Mouse (Mus musculus): Measurements from ENCODE around the gene Cd302. TPM values are rescaled to one million over a fixed set of nuclear protein-coding genes. Genes with fewer than 3 reads are reported as not detected.

The Cd302 gene
- total RNA-seq (2021) = 10 to 100 TPM; 12.3 to 12.8 TPM

DNA sequence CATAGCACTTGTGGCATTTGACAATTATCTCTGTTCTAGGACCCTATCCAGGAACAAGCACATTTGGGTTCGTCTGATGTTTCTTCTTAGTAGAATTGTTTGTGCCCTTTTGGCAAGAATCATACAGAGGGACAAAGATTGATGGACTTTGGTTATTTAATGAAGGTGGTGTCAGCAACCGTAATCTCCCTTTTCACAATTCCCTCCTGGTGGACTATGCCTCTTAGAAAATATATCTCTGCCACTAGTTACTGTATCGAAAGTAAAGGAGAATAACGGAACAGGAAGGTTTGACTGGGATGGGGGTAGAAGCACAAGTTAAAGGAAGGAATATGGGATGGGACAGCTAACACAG is at the start of gene Cd302:
Cd302 (minus strand) TSS at position 22 of the 355 bp plus-strand sequence.
- no peak for DNase-seq
- intact Hi-C loops (cut with DNase I) = no loop called here

GRCm38 (mm10) chr2:60328641-60329040 is 44.4 kb upstream of the Cd302 start:
- intact Hi-C loops (cut with DNase I) = no loop called here

GRCm38 (mm10) chr2:60327581-60327980 is 43.3 kb upstream of the Cd302 start:
- no peak for DNase-seq
- intact Hi-C loops (cut with DNase I) = no loop called here

More at GRCm38 (mm10) chr2:60328641-60329040, 44.4 kb upstream of the Cd302 start:
- DNase-seq = no peak

DNA sequence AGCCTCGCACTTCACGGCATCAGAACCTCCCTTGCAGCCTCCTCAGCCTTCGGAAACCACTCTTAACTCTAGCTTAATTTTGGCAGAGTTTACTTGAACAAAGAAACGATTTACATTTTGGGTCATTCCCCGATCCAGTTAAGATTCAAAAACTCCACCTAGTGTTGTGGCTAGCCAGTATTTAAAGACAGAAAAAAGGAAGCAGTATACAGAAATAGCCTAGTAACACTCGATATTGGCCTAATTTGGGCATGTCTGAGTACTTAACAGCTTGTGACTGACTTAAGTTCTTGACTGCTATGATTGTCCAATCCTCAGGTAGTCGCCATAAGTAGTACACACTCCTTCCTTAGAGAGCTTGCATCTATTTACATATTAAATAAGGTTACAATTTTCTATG is 42.7 kb upstream of the Cd302 start:
- DNase-seq = no peak
- intact Hi-C loops (cut with DNase I) = no loop called here

DNA sequence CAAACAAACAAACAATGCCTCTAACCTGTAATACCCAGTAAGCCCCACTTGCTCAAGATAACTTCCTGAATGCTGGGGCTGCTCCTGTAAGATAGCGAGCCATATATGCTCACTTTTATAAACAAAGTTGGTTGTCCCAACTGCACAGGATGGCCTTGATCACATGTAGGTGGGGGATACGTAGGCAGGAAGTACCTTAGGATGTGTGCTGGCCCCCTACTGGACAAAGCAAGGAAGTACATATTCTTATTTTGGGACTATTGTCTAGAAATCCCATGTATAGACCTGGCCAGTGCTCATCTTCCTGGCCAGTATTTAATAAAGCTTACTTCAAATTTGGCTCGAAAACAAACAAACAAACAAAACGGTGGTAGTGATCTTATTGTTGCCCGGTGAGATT is 39.1 kb upstream of the Cd302 start:
- DNase-seq = peak in 1 of 2 experiments; percentile 12

DNA sequence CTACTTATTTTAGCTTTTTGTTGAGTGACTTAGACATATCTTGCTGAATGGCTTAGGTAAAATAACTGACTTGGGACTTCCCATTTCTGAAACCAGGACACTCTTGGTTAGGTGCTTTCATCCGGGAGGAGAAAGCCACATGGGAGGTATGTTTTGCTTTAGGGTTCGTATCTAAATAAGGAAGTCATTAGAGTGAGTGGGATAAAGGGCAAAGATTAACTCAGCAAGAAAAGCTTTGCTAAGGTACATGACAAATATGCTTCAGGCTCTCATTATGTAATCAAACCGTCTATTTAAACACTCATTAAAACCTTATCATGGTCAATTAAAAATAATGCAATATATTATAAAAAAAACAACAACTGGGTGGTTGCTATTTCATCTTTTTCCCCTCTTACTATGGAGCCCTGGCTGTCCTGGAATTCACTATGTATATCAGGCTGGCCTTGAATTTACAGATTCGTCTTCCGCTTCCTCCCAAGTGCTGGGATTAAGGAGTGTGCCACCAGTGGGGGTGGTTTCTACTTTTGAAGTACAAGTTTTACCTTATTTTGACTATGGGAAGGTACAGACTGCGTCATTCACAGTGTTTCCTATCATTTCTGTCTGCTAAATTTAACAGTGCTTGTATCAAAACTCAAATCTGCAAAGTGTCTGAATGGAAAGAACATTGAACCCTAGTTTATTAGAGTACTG is 37.9 kb upstream of the Cd302 start:
- no peak for DNase-seq
- intact Hi-C loops (cut with DNase I) = no loop called here

More for the DNA sequence above, 39.1 kb upstream of the Cd302 start:
- intact Hi-C loops (cut with DNase I) = no loop called here

- DNase-seq = no peak
- intact Hi-C loops (cut with DNase I) = no loop called here
These were observed 19.5 kb upstream of the Cd302 start for GRCm38 (mm10) chr2:60303796-60304195.

GRCm38 (mm10) chr2:60299323-60299722 is 15.0 kb upstream of the Cd302 start:
- no peak for DNase-seq
- intact Hi-C loops (cut with DNase I) = no loop called here

DNA sequence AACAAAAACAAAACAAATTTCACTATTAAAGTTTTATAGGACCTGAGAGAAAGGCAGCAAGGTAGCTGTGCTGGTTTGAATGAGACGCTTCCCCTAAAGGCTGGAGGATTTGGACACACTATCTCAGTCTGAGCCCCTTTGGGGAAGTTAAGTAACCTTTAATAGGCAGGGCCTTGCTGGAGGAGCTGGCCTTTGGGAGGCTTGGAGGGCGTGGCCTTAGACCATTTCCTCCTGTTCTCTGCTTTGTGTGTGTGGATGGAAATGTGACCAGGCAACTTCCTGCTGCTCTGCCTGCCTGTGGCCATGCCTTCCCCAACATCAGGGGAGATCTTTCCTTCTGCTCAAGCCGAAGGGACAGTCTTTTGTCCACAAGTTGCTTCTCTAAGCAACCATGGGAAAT is 14.0 kb upstream of the Cd302 start:
- intact Hi-C loops (cut with DNase I) = no loop called here
- DNase-seq = no peak

DNA sequence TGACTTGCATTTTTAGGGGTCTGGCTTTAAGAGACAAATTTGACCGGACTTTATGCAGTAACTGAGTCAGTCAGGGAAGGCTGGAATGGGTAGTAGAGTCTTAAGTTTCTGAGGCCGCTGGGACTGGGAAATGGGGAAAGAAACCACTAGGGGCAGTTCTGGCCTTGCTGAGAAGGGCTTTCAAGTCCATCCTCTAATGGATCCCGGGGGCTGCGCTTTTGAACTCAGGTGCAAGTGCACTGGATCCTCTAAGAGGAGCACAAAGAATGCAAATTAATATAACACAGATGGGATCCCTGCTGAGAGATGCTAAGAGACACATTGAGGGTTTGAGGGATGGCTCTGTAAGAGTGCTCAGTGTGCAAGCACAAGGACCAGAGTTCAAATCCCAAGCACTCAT is 7.1 kb upstream of the Cd302 start:
- DNase-seq = no peak
- intact Hi-C loops (cut with DNase I) = no loop called here

DNA sequence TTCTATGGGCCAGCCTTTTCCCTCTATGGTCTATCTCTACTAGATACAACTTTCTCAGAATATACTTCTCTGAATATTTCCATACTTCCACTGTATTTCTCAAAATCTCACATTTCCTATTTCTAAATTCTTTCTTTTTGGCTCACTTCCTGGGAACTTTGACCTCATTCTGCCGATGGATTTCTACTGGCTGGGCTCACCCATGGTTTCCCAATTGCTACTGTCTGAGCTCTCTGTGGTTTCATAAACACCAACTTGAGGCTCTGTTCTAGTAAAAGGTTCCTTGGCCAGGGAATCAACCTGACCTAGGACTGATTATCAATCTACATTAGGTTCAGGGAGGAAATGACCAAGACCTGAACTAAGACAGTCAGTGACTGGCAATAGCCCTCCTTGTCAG is 5.2 kb upstream of the Cd302 start:
- no peak for DNase-seq

GRCm38 (mm10) chr2:60288606-60289005 is 4.3 kb upstream of the Cd302 start:
- intact Hi-C loops (cut with DNase I) = no loop called here
- DNase-seq = peak in 1 of 2 experiments; percentile 4

More for the DNA sequence above, 5.2 kb upstream of the Cd302 start:
- intact Hi-C loops (cut with DNase I) = no loop called here

DNA sequence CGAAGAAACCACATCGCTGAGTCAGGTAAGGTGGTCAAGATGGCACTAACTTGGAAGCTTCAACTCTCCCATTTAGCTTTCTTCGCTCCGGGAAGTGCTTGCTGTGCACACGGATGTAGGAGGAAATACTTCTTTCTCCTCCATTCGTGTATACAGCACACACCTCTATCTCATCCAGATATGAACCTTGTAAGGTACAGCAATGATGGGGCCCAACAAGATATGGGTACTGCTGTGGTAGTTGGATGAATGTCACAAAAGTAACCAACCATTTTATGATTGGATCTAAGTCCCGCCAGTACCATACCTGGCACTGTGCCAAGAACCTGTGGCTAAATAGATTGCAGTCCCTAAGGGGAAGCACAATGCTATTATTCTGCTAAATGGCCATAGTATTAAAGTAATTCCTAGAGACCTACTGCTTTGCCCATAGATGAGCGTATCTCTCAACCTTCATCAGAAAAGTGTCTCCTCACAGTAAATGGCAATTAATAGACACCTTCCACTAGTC is 874 bp upstream of the Cd302 start:
- intact Hi-C loops (cut with DNase I) = no loop called here
- DNase-seq = no peak

DNA sequence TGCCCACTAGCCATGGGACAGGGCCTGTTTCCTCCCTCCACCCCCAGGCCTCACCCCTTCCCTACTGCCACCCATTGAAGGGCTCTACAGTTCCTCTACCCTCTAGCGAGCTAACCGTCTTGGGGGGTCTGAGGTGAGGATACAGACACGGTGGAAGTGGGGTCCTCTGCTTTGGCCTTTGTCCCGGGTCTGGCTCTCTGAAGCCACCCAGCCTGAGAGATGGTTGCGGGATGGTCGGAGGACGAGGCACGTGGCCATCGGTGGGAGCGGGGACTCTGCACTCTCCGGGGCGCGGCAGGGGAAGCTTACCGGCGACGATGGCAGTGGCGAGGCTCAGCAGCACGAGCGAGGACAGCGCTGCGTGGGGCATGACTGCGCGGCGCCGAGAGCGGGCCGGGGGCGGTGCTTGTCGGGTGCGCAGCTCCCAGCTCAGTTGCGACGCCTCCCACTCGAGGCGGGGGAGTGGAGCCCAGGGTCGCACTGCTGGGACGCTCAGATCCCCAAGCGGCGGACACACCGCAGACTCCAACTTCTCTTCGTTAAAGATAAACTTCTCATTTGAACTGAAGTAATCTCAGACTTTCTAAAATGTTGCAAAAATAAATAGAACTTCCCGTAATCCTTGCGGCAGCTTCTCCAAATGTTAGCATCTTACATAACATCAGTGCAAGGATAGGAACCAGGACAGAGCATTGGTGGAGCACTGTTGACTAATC is 379 bp downstream of the Cd302 start:
- intact Hi-C loops (cut with DNase I) = no loop called here
- peak; percentile 74 to 77 for DNase-seq

GRCm38 (mm10) chr2:60283208-60283750 is 1.0 kb downstream of the Cd302 start:
- peak in 1 of 2 experiments; percentile 38 for DNase-seq
- intact Hi-C loops (cut with DNase I) = no loop called here

GRCm38 (mm10) chr2:60282625-60283024 is 1.7 kb downstream of the Cd302 start:
- no peak for DNase-seq

GRCm38 (mm10) chr2:60278627-60279026 is 5.7 kb downstream of the Cd302 start:
- DNase-seq = no peak

More at GRCm38 (mm10) chr2:60282625-60283024, 1.7 kb downstream of the Cd302 start:
- intact Hi-C loops (cut with DNase I) = no loop called here

DNA sequence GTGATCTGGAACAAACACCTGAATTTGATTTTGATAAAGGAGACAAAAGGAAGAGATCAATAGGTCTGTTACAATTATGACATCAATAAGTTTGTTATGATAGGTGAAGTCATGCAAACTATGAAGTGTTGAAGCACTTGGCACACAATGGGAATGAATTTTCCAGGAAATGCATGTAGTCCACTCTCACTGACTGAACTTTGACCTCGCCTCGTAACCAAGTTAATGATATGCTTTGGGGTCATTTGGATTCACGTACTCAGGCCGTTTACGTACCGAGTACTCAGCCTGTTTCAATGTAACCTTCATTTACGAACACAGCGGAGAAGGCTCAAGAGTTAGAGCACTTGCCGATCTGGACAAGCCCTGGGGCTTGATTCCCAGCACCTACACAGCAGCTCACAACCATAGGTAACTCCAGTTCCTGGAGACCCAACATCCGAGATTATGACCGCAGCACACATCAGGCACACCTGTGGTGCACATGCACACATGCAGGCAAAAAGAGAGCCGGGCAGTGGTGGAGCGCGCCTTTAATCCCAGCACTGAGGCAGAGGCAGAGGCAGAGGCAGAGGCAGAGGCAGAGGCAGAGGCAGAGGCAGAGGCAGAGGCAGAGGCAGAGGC is 14.3 kb downstream of the Cd302 start:
- no peak for DNase-seq
- intact Hi-C loops (cut with DNase I) = no loop called here

More at GRCm38 (mm10) chr2:60278627-60279026, 5.7 kb downstream of the Cd302 start:
- intact Hi-C loops (cut with DNase I) = no loop called here

DNA sequence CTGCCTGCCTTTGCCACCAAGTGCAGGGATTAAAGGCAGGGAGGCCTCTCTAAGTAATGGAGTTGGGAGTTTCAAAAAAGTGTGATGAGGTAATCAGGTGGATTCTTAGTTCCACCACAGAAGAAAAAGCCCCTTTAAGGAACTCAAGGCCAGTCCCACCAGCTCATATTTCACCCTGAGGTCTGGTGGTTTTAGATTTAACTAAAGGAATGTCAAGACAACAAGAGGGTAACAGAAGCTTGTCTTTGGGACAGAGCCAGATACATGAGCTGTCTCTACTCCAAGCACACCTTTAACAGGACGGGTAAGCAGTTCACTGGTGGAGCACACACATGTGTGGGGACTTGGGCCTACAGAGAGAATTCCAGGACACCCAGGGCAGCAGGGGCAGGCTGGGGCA is 16.7 kb downstream of the Cd302 start:
- intact Hi-C loops (cut with DNase I) = no loop called here
- no peak for DNase-seq

DNA sequence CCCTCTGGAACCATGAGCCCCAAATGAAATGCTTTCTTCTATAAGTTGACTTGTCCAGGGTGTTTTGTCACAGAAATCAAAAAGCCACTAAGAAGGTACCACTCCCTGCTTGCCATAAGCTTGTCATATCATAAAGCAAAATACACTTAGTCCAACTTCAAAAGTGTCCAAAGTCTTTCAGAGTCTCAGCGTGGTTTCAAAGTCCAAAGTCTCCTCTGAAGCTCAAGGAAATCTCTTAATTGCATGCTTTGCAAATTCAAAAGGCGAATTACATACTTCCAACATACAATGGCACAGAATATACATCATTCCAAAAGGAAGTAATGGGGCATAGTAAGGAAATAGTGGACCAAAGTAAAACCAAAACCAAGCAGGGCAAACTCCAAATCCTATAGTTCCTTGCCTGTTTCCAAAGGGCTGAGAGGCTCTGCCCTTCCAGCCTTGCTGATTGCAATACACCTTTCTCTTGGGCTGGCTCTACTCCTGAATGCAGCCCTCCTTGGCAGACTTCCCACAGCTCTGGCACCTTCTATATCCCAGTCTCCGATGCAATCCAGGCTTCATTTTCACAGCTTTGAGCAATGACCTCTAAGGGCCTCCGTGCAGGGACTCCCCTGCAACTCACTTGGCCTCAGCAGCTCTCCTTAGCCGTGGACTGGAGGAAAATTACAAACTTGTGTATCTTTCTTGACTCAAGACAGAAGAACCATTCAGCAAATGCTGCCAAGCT is 23.5 kb downstream of the Cd302 start:
- intact Hi-C loops (cut with DNase I) = no loop called here
- DNase-seq = peak; percentile 27 to 50
